Mouse (Mus musculus) heart, adult 2 months (tissue): Measurements from ENCODE around the gene Ccdc121. TPM values are rescaled to one million over a fixed set of nuclear protein-coding genes. Genes with fewer than 3 reads are reported as not detected.

Source experiments
- DNase-seq, 2 experiments: peaks; one replicate each; pipeline ENCODE4 v3.0.0; 2021
- H3K27ac ChIP-seq: fragments of 200-600 bp; 2 replicates; pipeline ENCODE4 v1.8.1; 2022
- H3K27me3 ChIP-seq: fragments of 200-500 bp; 2 replicates; pipeline ENCODE4 v1.6.1; 2012; ENCODE audit warnings: mild to moderate bottlenecking, low read length, inconsistent platforms, mixed read lengths; ENCODE audit not compliant: control insufficient read depth, insufficient read depth
- H3K36me3 ChIP-seq: fragments of 200-500 bp; 2 replicates; pipeline ENCODE4 v1.6.1; 2012; ENCODE audit warnings: low read length, inconsistent platforms; ENCODE audit not compliant: control insufficient read depth, insufficient read depth
- H3K4me1 ChIP-seq: fragments of 200-500 bp; 2 replicates; pipeline ENCODE4 v1.6.1; 2011; ENCODE audit warnings: low read length; ENCODE audit not compliant: control insufficient read depth, insufficient read depth
- H3K4me3 ChIP-seq: fragments of 200-600 bp; 2 replicates; pipeline ENCODE4 v1.8.1; 2022
- H3K79me2 ChIP-seq: fragments of 200-500 bp; replicated peaks from 2 replicates; pipeline ENCODE4 v1.6.1; 2012; ENCODE audit warnings: mild to moderate bottlenecking, inconsistent platforms, low read length, moderate library complexity, mixed read lengths; ENCODE audit not compliant: control insufficient read depth, insufficient read depth
- H3K9ac ChIP-seq: fragments of 200-500 bp; 2 replicates; pipeline ENCODE4 v1.6.1; 2012; ENCODE audit warnings: low read depth, mild to moderate bottlenecking, control low read depth, inconsistent platforms, low read length, mixed read lengths
- CTCF ChIP-seq: fragments of 200-600 bp; IDR thresholded peaks from 2 replicates; pipeline ENCODE4 v1.8.1; 2022; ENCODE audit warnings: antibody characterized with exemption, mild to moderate bottlenecking, moderate library complexity
- EP300 ChIP-seq: fragments of 200-500 bp; IDR thresholded peaks from 2 replicates; pipeline ENCODE4 v1.6.1; 2011; ENCODE audit warnings: low read depth, low read length, control low read depth; ENCODE audit not compliant: insufficient read depth
- POLR2A ChIP-seq: fragments of 200-500 bp; IDR thresholded peaks from 2 replicates; pipeline ENCODE4 v1.6.1; 2011; ENCODE audit warnings: mild to moderate bottlenecking, low read depth, low read length, control low read depth; ENCODE audit not compliant: insufficient read depth
- WGBS: fragments of 180-500 bp; shearing (Covaris S2); methylation state at CpG from one replicate; pipeline ENCODE4 v1.1.7; 2018; 5-methylcytosine and 5-hydroxymethylcytosine counted together
- intact Hi-C: fragments of 180-260 bp; cut with DNase I; formaldehyde crosslinking; loops from one replicate; pipeline ENCODE4 v1.15.1; 2025
- polyA plus RNA-seq: library from polyadenylated mRNA; depleted of rRNA; stranded (reverse); fragments of >200 nt; gene quantifications from 2 replicates; pipeline ENCODE4 v1.2.3, GENCODE M21; 2012
- total RNA-seq, 2 experiments: library from RNA; stranded (reverse); gene quantifications; 2 replicates each; pipeline ENCODE4 v1.2.3; 2021

The Ccdc121 gene
- total and polyA plus RNA-seq, 3 experiments, result 0.06 TPM; not detected in 2

GRCm38 (mm10) chr1:181549987-181550386, 38.7 kb upstream of the Ccdc121 start:
- Histone ChIP-seq H3K27me3 (no peaks in the 10 kb centered on the region), H3K36me3 (no peaks in the 10 kb centered on the region), H3K27ac (no peak overlapping the region), H3K4me3 (no peak overlapping the region), H3K4me1 (no peaks in the 10 kb centered on the region), H3K9ac (no peak overlapping the region), H3K79me2 (no peaks in the 10 kb centered on the region)
- whole genome bisulfite sequencing, result 83% methylated on average over 8 of the region's 8 CpGs
- DNase-seq, result no peak
- intact Hi-C loops, result loop anchor here (5.0 to 10.0 kb wide), 2 partner anchors 88 to 275 kb away; no protein-coding TSS in a partner anchor
- TF ChIP-seq POLR2A (no peak), CTCF (no peak), EP300 (no peak)

GRCm38 (mm10) chr1:181545044-181545772, 34.0 kb upstream of the Ccdc121 start:
- Histone ChIP-seq H3K79me2 (no peaks in the 10 kb centered on the region), H3K27ac (no peak overlapping the region), H3K27me3 (no peaks in the 10 kb centered on the region), H3K9ac (no peak overlapping the region), H3K36me3 (no peaks in the 10 kb centered on the region), H3K4me3 (no peak overlapping the region), H3K4me1 (no peaks in the 10 kb centered on the region)
- WGBS, result 28% methylated on average over 23 of the region's 23 CpGs
- TF ChIP-seq POLR2A, result no peak
- TF ChIP-seq EP300, result peak; percentile 48; the same call in 1 of the 2 replicates
- peak; percentile 97 for TF ChIP-seq CTCF
- peak; percentile 39 to 42 for DNase-seq
- intact Hi-C loops, result loop anchor here (1.0 to 10.0 kb wide), 4 partner anchors 83 to 270 kb away; no protein-coding TSS in a partner anchor

GRCm38 (mm10) chr1:181543711-181544383, 32.6 kb upstream of the Ccdc121 start:
- no peak overlapping the region for H3K27ac ChIP-seq
- no peaks in the 10 kb centered on the region for H3K27me3 ChIP-seq
- no peaks in the 10 kb centered on the region for H3K4me1 ChIP-seq
- H3K4me3 ChIP-seq, result no peak overlapping the region
- intact Hi-C loops, result loop anchor here (10.0 kb wide), 1 partner anchor 269 kb away; no protein-coding TSS in a partner anchor
- H3K9ac ChIP-seq, result no peak overlapping the region
- H3K36me3 ChIP-seq, result no peaks in the 10 kb centered on the region
- peak; percentile 69 for TF ChIP-seq CTCF
- TF ChIP-seq POLR2A, result no peak
- peak in 1 of 2 experiments; percentile 37 for DNase-seq
- WGBS, result 68% methylated on average over 5 of the region's 5 CpGs
- H3K79me2 ChIP-seq, result no peaks in the 10 kb centered on the region

- Histone ChIP-seq H3K4me1 (no peaks in the 10 kb centered on the region), H3K36me3 (no peaks in the 10 kb centered on the region), H3K27ac (no peak overlapping the region), H3K4me3 (no peak overlapping the region), H3K9ac (no peak overlapping the region), H3K27me3 (no peaks in the 10 kb centered on the region), H3K79me2 (no peaks in the 10 kb centered on the region)
- WGBS, result 67% methylated on average over 22 of the region's 22 CpGs
- no peak for DNase-seq
- no peak for TF ChIP-seq EP300
- no peak for TF ChIP-seq POLR2A
- no peak for TF ChIP-seq CTCF
- intact Hi-C loops, result loop anchor here (10.0 kb wide), 1 partner anchor 265 kb away; no protein-coding TSS in a partner anchor
These were observed 28.9 kb upstream of the Ccdc121 start for GRCm38 (mm10) chr1:181539846-181540769.

GRCm38 (mm10) chr1:181537627-181538525, 26.6 kb upstream of the Ccdc121 start:
- Histone ChIP-seq H3K9ac (no peak overlapping the region), H3K27ac (no peak overlapping the region), H3K27me3 (no peaks in the 10 kb centered on the region), H3K36me3 (no peaks in the 10 kb centered on the region), H3K4me3 (no peak overlapping the region), H3K4me1 (no peaks in the 10 kb centered on the region), H3K79me2 (no peaks in the 10 kb centered on the region)
- DNase-seq, result no peak
- TF ChIP-seq EP300 (no peak), CTCF (no peak), POLR2A (no peak)
- 84% methylated on average over 9 of the region's 9 CpGs for WGBS
- intact Hi-C loops, result no loop called here
